Mouse (Mus musculus) ovary, postnatal 14 days (tissue): ENCODE results near the gene Mfsd5.

Experiments
- DNase-seq: peaks from one replicate; pipeline ENCODE4 v3.0.0; 2022; ENCODE audit warnings: low spot score

Mfsd5 gene

DNA sequence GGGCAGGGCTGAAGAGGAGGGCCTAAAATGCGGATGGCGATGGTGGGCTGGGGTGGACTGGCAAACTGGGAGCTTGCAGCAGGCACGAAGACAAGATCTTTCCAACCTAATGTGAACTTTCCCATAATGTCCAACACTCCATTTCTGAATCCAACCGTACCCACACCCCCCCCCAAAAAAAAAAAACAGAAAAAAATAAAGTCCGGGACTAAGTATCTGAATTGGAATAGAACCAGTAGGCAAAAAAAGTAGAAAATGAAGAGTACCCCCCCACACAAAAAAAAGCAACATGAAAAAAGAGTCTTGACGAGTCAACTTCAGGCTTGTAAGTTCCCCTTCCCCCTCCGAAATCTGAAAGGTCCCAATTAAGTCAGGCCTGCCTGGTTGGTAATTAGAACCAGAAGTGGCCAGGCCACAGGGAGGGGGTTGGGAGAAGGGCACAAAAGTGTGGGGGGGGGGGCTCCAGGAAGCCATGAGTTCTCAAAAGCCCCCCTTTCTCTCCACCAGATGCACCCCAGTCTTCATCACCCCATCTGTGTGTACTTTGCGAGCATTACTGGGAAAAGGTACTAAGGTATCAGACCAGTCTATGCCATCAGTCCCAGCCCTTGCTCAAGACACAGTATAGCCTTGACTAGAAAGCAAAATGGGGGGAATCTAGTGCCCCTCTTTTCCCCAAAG, 31.0 kb upstream of the Mfsd5 start:
- no peak for DNase-seq

DNA sequence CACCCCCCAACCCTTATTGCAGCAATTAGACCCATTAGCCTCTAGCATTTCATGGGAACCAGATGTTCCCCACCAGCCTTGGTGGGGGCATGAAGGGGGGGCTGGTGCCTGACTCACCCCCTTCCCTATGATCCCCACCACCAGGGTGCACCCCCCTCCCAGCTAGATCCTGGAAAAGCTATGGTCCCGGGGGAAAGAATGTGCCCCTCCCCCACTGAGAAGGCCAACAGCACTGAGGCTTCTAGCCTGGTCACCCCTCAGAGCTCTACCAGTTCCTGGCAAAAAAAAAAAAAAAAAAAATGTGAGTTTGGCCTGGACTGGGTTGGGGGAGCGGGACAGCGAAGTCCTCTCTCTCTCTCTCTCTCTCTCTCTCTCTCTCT, 30.5 kb upstream of the Mfsd5 start:
- DNase-seq: no peak

DNA sequence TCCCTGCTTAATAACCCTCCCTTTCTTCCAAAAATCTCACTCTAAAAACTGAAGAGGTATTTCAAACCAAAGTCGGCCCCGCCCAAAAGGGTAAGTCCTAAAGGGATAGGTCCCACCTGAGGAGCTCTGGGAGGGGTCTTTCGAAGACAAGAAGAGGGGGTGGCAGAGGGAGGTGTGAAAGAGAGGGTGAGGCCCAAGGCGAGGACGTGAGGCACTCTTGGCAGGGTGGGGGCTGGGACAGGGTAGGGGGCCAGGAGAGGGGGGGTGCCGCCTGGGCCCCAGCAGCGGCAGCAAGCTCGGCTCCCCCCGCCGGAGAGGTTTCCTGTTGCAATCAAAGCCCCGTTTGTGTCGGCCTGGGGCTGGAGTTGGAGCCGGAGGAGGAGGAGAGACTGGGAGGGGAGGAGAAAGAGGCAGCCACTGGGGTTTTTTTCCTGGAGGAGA, 30.0 kb upstream of the Mfsd5 start:
- DNase-seq: no peak

DNA sequence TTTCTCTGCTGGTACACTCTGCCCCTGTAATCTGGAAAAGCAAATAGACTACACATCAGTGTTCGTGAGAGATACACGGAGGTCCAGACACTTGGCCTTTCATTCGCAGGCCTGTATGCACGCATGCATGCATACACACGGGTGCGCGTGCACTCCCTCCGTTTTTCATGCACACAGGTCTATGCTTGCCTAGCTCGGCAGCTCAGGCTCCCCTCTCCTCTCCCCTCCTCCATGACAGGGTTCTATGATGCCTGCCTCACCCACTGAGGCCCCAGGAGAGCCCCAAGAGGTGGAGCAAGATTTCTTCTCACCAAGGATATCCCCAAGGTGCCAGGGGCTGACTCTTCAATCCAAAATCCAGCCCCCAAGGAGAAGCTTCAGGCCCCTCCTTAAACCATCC, 29.3 kb upstream of the Mfsd5 start:
- DNase-seq: no peak

DNA sequence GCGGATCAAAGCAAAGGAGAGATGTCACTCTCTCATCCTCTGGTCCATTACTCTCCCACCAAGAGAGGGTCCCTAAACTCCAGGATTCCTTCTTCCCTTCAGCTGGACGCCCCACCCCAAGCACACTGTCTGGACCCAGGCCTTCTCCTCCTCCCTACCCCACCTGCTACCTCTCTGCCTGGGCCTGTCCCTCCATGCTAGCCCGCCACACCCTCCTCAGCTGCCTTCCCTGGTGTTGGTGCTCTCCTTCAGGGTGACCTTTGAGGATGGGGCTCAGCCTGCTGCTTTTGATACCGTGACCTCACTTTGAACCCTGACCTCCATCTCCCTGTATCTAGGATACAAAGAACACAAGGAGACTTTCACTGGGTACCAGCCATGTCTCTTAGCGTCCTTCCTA, 28.7 kb upstream of the Mfsd5 start:
- DNase-seq: no peak

DNA sequence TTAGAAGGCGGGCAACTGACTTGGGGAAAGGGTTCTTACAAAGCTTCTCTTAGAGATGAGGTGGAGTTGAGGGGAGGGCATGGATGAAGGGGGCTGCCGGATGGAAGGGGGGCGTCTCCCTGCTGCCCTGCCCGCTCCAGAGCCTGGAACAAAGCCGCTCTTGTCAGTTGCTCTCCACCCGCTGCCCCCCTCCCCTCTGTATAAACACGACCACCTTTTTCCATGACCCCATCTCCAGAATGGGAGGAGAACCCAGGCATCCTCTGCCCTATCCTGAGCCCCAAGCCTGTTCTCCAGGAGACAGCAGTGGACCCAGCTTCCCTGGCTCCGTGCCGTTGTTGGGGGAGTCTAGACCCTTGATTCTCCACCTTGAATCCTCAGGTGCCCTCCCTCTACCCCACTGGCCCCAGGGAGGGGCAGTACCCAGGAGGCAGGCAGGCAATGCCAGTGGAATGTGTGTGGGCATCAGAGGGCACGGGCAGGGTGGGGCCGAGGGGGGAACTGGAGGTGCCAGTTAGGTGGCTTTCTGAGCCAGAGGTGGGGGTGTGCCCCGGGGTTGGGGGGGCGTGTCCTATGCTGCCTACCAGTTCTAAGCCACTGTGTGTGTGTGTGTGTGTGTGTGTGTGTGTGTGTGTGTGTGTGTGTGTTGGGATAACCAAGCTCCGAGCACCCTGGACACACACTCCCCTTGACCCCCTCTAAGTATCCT, 23.6 kb upstream of the Mfsd5 start:
- DNase-seq: no peak

DNA sequence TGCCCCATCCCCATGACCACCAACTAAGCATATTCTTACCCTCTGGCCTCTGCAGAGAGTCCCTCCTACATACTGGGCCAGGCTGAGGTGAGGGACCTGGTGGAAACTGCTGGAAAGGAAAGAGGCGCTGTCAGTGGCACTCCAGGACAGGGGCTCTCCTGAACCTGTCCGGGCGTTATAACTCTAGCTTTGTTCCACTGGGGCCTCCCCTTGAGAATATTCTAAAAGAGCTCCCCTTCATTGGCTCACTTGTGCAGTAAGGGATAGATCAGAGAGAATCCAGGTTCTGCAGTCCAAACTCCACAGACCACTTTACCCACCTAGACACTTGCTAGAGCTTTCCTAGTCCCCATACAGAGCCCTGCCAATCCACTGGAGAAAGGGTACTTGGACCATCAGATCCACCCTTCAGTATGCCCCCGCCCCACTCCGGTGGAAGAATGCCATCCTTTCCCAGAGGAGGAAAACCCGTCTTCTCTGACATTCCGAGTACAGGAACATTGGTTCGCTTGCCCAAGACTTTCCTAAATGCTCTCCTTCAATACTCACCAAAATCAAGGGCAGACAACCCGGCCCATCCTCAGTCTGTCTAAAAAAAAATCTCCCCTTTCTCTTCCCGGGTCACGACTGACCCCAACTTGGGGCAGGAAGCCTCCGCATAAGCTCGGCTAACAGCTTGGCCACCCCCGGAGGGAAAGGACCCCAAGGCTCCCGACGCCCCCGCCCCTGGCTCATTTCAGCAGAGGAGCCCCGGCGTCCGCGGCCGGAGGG, 22.6 kb upstream of the Mfsd5 start:
- no peak for DNase-seq

DNA sequence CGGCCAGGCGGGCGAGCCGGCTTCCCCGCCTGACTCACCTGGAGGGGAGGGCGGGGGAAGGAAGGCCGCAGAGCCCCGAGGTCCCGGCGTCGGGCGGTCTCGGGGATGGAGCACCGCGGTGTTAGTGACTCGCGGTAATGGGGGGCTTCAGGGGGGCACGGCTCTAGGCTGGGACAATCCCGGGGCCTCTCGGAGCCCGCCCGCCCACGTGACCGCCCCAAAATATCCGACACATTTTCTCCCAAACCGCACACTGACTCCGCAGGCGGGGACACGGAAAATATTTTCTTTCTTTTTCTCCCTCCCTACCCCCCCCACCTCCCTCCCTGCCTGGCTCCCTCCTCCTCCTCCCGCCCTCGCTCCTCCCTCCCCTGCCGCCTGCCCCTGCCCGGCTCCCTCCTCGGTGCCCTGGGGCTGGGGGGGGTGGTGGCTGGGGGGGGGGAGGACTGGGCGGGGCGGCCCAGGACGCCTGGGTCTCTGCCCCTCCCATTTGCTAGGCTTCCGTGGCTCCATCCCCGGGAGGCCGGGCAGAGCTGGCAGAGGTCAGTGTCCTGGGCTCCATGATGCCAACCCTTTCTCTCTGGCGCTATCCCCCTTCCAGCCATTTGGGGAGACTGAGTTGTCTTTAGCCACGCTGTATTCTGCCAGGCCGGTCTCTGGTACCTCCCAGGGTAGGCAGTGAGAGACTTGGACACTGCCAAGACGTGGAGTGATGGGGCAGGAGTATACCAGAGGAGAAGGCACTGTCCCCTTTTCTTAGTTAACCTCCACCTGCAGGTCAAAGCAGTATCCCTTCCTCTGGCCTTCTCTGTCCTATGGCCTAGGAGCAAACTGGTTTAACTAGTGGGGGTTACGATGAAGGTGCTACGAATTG, 21.8 kb upstream of the Mfsd5 start, which contains the start of gene Rarg:
TSS of gene Rarg (minus strand) at position 316 of the 874 bp plus-strand sequence.
- DNase-seq: no peak

DNA sequence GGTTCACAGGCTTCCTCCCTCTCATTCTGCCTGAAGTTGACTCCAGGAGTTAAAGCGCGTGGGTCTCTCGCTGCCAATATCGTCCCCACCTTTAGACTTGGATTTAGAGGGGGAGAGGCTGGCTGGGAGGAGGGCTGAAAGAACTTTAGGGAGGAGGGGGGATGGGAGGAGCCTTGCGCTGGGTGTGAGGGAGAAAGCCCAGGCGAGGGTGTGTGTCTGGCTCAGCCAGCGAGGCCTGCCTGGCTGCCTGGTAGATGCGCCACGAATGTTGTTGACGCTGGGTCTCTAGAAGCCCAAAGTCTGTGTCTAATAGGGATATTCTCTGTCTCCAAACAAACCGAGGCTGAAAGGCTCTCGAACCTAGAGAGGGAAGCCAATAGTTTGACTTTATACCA, 21.2 kb upstream of the Mfsd5 start:
- no peak for DNase-seq

DNA sequence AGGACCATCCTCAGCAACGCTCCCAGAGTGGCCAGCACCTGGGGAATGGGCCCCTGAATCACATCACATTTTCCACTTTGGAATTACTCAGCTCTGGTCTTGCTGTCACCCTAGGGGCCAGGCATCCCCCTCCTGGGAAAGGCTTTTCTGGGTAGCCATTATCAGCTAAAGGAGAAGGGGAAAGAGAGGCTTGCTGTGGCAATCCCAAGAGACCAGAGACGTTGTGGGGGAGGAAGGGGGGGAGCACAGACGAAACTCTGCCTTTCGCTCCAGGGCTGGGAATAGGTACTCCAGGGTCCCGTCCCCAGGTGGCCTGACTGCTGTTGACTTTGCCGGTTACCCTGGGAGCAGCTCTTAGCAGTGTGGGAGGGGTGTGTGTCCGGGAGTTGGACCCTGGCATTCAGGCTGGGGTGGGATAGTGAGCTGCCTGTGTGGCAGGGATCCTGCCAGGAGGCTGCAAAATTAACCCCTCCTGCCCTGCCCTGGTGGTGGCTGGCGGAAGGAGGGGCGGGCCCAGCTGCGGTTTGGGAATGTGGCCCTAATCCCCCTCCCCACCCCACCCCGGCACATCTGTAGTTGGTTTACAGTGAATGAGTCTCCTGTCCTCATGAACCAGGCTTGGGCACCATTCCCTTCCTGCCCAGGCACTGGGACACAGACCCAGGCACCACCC, 20.5 kb upstream of the Mfsd5 start:
- no peak for DNase-seq

DNA sequence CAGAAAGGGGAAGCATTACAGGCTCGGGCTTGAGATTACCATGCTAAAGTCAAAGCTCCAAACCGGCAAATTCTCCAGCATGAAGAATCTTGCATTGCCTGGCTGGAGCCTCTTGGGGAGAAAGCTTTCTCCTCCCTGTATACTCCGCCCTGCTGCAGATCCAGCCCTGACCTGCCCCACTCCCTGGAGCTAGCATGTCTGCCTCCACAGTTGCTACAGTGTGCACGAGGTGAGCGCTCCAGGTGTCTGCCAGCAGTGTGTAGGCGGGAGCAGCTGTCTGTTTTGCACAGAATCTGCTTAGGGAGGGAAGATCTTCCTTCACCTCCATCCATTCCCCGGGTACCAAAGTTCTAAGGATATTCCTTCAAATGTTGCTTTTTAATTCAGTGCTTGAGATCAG, 16.7 kb upstream of the Mfsd5 start:
- no peak for DNase-seq

DNA sequence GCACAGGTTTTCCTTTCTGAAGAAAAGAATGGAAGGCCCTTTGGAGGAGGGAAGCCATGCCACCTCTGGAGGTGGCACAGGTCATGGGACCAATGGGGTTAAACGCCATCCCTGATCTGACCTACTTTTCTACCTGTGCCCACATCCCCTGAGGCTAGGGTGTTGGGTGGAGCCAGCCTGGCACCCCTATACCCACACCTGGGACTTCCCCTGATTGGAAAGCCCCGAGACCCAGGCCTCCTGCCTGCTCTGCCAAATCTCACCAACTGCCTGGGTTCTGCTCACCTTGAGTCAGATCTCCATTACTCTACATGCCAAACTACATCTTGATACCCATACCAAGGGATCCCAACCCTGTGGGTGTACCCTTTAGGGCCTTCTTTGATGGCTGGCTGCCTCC, 16.2 kb upstream of the Mfsd5 start:
- no peak for DNase-seq

DNA sequence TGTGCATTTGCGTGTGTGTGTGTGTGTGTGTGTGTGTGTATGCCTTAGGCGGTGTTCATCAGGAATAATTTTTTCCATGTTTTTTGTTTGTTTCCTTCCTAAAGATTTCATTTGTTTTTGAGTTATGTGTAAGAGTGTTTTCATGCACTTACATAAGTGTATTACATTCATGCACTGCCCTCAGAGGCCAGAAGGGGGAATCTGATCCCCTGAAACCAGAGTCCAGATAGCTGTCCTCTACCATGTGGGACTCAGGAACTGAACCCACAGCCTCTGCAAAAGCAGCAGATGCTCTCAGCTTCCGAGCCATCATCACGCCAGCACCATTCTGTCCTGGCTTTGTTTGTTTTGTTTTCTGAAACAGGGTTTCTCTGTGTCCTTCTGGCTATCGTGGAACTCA, 13.7 kb upstream of the Mfsd5 start:
- no peak for DNase-seq

DNA sequence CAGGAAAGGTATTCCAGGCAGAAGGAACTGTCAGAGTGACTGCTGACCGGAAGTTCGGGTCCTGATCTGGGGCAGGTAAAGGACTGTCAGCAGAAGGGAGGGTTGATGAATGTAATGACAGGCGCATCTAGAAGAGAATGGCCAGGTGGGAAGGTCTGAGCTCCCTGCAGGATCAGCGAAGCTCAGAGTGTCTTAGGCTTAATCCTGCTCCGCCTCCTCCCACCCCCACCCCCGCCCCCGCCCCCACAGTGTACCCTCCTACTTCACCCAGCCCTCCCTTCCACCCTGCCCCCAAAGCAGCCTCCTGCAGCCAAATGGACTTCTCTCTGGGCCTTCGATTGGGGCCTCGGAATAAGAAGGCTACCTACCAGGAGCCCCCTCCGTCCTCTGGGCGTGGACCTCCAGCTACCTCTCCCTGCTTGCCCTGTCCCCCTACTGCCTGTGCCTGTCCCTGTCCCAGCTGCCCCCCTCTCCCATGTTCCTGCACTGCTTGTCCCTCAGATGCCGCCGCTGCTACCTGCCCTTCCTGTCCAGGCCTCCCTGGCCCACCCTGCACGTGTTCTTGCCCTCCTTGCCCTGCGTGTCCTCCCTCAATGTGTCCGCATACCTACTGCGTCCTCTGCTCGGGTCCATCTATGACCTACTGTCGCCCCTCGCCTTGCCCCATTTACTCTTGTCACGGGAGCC, 8.8 kb upstream of the Mfsd5 start, which contains the start of gene Gm9918:
TSS of gene Gm9918 (plus strand) at position 290 of the 687 bp plus-strand sequence.
- no peak for DNase-seq

DNA sequence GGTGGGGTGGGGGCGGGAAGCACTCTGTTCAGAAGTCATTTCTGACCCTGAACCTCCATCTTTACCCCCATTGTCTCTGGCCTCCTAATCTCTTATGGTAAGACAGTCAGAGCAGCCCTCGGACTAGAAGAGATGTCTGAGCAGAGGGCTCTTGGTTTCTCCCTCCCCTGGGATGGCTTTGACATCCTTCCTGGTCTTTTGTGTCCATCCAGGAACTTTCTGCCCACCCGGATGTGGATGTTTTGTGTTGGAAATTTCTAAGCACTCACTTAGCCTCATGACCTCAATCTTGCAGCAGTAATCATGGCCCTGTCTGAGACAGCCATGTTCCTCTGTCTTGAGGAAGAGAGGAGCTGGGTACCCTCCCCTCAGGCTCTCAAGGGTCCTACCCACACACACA, 7.8 kb upstream of the Mfsd5 start:
- DNase-seq: no peak

DNA sequence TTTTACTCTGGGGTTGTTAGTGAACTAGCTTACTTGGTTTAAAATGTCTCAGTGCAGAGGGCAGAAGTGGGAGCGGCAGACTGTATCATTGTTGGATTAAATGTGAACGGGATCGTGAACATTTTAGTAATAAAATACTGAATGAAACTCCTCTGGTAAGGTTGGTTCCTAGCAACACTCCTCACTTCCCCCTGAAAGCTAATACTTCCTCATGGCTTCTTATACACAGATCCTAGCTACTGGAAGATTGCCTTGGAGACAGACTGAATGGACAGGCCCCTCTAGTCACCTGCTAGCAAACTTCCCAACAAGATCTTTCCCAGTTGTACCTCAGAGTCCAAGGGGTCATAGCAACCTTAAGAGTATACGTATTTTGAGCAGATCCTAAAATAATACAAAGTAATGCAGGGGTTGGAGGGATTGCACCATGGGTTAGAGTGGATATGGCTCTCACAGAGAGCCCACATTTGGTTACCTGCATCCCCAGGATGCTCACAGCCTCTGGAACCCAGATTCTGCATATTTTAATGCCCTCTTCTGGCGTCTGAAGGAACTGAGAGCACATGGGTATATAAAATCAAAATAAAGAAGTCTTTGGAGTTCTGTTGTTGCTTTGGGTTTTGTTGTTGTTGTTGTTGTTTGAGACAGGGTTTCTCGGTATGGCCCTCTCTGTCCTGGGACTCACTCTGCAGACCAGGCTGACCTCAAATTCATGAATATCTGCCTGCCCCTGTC, 5.1 kb upstream of the Mfsd5 start:
- DNase-seq: no peak

DNA sequence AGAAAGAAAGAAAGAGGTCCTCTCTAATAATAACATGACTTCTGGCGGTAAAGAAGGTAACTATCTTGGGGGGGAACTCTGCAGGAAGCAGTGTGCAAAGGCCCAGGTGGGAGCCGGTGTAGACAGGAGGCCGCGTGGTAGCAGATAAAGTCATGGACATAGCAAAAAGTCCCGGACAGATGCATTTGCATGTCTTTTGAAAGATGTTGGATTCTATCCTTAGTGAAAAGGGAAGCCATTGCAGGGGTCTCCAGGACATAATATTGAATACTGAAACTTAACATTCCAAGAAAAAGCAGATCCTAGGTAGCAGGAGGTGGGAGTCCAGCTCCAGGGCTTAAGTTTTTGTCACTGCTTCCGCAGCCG, 545 bp upstream of the Mfsd5 start:
- DNase-seq: no peak

DNA sequence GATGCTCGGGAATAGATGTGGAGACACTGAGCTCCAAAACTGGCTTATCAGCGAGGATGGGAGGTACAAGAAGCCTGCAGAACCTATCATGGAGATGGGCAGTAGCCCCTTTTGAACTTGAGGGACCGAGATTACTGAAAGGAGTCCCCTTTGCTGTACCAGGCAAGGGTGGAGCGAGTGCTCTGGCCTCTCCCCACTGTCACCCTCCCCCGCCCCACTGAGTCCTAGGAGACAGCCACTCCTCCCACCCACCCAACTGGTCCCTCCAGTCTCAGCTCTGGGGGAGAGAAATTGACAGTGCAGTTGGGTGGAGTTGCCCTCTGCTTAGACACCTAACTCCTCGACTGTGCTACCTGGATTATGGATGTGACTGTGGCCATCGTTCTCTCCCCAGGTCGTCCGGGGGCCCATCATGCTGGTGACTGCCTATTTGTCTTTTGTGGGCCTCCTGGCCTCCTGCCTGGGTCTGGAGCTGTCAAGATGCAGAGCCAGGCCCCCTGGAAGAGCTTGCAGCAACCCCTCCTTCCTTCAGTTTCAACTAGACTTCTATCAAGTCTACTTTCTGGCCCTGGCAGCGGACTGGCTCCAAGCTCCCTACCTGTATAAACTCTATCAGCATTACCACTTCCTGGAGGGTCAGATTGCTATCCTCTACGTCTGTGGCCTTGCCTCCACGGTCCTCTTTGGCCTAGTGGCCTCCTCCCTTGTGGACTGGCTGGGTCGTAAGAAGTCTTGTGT, 698 bp downstream of the Mfsd5 start:
- no peak for DNase-seq

DNA sequence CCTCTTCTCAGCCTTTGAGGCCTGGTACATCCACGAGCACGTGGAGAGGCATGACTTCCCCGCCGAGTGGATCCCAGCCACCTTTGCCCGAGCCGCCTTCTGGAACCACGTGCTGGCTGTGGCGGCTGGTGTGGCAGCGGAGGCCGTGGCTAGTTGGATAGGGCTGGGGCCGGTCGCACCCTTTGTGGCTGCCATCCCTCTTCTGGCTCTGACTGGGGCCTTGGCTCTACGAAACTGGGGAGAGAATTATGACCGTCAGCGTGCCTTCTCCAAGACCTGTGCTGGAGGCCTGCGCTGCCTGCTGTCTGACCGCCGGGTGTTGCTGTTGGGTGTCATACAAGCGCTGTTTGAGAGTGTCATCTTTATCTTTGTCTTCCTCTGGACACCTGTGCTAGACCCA, 1.4 kb downstream of the Mfsd5 start:
- no peak for DNase-seq
